Mouse (Mus musculus): ENCODE data around the gene Cnn3.
A peak's percentile ranks its signal among the peaks of the same experiment; 100 is the strongest.

Cnn3 gene

DNA sequence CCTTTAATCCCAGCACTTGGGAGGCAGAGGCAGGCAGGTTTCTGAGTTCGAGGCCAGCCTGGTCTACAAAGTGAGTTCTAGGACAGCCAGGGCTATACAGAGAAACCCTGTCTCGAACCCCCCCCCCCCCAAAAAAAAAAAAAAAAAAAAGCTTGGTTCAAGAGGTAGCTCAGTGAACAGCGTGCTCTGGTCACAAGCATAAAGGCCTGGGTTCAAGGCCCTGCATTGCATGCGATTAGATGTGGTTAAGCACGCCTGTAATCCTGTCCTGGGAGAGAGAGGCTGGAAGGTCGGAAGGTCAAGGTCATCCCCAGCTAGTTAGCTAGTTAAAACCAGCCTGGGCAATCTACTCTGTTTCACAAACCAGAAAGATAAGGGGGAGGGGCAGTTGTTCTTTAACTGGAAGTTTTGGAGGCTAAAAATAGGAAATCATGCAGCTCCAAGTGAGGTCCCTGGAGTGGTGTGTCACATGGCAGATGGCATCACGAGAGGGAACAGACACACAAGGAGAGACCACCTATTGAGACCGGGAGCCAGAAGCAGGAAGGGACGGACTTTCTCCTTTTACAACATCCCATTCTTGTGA, 7.4 kb upstream of the Cnn3 start:
- no peak for DNase-seq

DNA sequence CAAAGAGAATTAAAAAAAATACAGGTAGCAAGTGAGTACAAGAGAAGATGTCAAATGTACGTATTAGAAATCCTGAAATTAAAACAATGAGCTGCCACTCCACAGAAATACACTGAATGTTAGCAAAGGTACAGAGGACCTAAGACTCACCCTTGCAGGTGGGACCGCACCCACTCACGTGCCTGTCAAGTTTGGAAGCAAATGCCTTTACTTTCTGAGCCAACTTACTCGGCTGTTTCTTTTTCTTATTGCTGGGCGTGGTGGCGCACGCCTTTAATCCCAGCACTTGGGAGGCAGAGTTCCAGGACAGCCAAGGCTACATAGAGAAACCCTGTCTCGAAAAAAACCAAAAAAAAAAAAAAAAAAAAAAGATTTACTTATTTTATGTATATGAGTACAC, 3.9 kb upstream of the Cnn3 start:
- no peak for DNase-seq

DNA sequence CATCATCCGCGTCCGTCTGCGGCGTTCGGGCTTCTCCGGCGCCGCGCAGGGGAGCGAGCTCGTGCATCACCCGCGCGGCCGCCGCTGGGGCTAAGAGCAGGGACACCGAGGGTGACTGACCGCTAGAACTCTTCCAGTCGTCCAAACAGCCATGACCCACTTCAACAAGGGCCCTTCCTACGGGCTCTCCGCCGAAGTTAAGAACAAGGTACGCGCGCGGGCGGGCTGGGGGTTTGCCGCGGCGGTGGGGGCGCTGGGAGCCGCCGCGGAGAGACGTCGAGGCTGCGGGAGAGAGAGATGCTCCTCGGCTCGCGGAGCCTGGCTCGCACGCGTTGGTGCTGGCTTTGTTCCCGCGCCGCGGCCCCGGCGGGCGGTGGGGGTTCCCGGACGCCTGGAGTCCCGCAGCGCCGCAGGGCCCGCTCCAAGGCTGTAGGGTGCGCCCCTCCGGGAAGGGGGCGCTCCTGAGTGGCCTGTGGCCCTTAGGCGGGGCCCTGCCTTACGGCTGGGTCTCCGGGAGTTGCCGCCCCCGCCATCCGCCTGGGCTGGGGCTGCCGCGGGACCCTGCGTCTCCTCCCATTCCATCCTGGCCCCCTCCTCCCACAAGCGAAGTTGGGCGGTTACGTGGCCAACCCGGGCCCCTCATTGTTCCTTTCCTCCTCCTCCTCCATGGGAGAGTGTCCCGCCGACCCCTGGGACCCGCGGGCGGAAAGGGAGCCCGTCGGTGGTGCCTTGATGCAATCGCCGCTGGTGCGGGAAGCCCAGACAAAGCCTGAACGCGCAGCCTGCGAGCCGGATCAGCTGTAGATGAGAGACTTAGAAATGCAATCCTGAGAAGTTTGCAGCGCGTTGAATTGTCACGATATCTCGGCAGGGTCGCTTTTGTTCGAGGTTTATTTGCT, 573 bp downstream of the Cnn3 start:
- DNase-seq, result peak; percentile 88

DNA sequence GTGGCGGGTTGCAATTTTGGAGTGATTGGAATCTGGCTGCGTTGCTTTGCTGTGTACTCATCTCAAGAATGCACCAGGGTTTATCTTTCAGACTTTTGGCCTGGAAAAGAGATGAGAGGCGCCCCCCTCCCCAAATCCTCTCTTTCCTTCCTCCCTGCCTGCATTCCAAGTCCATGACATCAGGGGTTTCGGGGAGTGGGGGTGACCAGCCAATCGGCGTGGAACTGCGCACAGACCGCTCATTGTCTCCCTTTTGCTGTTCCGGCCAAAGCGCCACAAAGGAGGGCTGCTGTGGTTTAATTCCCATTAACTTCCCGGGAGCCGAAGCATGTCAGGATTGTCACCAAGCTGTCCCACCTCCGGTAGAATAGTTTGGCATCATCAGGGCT, 1.2 kb downstream of the Cnn3 start:
- DNase-seq, result peak; percentile 25

DNA sequence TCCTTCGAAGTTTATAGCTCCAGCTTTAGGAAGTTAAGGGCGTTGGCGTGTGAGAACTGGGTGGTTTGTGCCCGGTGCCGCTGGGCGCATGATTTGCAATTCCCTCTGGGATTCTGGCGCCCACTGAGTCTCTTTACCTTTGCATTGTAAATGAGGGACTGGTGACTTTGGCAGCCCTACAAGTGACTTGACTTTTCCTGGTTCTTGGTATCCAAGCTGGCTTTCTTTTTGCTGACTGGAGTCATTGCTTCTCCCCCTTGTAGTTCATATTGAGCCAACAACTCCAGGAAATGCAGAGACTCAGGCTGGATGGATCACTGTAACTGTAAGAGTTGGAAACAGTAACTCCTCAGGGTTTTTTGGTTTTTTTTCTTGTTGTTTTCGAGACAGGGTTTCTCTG, 1.9 kb downstream of the Cnn3 start:
- DNase-seq, result no peak

DNA sequence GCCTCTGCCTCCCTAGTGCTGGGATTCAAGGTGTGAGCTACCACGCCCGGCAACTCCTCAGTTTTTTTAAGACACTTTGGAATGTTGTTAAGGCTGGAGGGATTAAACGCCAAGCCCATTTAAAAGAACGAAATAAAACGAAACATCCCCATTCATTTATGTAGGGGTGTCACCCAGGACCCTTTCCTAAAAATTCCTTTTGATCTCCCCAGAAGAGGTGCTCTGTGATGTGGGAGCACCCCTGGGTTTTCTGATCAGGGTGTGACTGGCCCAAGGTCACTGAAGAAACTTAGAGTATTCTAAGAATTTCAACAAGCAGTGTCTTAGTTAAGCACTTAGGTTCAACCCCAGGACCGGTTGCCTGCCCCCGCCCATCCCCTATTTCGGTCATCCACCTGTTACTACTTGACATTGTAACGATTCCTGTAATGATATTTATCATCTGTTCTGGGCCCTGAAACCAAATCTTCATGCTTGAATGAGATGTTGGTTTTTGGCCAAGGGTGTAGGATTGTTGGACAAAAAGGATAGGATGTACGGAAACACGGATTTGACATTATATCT, 2.5 kb downstream of the Cnn3 start:
- DNase-seq, result no peak

DNA sequence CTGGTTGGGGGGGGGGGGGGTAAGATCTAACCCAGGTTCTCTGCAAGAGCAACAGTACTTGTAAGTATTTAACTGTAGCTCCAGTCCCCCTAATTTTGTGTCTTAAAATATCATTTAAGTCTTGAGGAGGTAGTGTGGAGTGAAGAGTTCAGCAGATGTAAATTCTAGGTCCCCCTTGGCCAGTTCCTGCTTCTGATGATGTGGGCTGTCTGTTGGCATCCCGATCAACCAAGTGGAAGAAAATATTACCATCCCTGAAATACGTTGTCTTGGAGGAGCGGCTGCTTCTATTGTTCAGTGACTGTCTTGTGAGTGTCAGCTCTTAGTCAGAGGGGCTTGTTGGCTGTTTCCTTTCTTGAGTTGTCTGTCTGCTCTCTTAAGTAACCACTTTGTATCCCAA, 3.2 kb downstream of the Cnn3 start:
- DNase-seq, result no peak

DNA sequence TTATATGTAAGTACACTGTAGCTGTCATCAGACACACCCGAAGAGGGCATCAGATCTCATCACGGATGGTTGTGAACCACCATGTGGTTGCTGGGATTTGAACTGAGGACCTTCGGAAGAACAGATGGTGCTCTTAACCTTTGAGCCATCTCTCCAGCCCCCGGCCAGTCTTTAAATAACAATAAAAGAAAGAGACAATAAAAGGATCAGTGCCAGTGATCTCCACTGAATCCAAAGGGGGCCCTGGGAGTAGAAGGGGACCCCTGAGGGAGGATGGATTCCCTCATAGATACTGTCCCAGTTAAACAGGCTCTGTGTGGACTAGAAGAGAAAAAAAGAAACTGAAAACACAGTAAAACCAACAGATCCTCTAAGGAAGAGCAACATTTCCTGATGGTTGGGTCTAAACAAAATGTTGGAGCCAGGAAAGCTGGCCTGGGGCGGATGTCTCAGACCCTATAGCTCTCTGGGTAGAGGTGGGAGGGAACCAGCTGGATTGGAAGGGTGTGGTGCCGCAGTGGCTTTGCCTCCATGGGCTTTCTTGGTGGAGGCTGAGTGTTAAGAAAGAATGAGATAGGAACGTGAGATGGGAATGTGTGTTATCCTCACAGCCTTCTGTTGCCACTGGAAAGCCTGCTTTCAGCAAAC, 4.1 kb downstream of the Cnn3 start:
- DNase-seq, result no peak

DNA sequence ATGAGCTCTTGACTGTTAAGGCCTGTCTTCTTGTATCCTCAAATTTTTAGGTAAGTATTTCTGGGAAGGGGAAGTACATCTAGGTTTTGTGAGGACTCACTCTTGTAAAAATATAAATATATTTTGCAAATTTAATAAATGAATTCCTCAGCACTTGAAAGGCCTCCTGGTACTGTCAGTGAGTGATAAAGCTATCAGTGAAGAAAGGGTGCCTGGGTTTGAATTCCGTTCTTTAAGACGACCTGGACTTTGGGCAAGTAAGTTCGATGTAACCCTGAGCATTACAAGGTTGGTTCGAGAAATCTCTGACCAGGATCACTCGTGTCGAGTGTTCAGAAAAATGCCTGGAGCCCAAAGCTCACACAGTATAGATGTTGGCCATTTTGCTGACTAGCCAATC, 7.1 kb downstream of the Cnn3 start:
- DNase-seq, result no peak

DNA sequence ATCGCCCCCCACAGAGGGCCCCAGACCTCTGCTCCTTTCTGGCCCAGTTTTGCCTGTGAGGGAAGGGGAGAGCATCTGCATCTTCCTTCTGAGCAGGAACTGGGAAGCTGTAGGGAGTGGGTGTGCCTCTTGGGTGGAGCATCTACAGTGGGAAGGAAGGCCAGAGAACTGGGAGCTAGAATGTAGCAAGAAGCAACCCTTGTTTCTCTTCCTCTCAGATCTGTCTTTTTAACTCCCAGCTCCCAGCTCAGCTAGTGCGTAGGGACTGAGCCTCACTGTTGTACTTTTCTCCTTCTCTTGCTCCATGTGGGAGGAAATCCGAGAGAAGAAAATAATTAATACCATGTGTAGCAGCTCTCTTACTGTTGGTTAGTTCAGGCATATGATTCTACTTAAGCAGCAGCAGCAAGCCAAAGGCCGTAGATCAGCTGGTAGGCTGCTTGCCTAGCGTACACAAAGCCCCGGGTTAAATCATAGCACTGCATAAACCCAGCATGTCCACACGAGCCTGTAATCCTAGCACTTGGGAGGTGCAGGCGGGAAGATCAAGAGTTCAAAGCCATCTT, 7.8 kb downstream of the Cnn3 start:
- no peak for DNase-seq

DNA sequence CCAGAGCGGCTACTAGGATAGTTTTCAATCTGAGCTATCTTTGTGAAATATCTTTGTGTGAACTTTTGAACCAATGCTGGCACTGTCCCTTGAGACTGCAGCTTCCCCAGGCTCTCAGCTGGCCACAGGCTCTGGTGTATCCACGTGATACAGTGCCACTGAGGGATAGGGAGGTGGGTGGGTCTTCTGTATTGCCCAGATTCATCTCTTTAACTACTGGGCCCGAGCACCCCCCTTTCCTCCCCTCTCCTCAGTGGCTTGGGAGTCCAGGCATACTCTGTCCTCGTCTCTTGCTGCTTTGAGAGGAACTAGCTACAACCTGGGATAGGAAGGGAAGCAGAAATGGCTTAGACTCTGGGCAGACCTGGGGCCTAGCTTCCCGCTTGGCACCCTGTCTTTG, 9.0 kb downstream of the Cnn3 start:
- DNase-seq, result no peak

DNA sequence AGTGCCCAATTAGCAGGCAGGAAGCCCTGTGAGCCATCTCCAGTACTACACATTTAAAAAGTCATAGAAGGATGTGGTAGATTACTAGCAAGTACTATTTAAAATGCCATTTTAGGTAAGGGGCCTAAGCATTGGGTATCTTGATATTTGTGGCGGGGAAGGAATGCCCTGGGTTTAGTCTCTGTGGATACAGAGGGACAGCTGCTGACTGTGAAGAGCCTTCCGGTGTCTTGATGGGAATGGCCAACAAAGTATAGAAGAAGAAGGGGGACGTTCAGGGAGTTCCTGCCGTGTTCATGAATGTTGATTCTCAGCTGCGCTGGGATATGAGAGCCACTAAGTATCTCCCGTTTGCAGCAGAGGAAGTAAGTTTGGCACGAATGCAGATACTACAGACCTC, 10.8 kb downstream of the Cnn3 start:
- no peak for DNase-seq

DNA sequence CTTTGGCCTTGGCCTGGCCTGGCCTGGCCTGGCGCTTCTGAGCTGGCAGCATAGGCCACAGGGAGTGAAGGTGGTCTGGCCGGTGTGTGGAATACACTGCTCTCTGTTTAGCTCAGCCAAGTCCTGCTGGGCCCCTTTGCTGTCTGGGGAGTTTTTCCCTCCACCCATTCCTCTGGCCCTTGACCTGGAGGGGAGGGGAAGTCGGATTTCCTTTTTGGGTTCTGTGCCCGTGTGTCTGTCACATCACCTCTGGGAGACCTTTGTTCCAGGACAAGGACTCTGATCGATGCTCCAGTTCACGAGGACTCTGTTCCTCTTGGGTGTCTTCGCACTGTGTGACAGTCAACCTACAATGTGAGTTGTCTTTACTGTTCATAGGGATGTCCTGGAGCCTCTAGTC, 11.7 kb downstream of the Cnn3 start:
- no peak for DNase-seq

DNA sequence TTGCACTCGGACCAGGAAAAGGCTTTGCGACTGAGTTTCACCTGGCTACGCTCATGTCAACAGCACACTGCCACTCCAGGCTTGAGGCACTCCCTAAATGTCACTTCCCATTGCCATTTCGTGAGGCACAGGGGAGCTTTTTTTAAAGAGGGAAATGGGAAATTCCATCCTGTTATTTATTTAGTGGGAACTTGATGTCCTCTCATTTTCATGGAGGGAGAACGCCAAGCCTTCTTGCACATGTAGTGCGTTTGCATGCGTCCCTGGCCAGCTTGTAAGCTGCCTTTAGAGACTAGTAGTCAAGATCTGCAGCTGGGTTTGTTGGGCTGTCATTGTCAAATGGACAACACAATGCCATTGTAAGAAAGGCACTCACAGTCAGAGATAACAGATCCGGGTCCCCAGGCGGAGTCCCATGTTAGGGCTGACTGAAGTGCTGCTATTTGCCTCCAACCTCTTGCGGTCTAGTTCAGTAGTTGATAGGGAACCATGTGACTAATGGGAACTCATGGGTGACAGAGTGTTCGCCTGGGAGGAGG, 13.4 kb downstream of the Cnn3 start:
- no peak for DNase-seq

DNA sequence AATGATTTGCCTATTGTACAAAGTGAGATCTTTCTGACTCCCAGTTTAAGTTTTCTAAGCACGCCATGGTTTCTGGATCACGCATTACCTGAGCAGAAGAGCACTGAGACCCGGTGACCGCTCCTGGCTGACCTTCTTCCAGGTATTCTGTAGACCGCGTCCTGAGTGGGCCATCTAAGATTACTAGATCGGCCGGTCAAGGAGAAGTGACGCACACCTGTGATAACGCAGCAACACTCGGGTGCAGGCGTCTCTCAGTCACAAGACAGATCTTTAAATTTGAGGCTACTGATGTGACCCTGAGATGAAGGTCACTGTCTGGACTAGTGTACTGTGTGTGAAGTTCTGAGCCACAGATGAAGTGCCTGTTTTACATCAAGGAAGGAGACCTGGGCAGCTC, 15.2 kb downstream of the Cnn3 start:
- DNase-seq, result no peak

DNA sequence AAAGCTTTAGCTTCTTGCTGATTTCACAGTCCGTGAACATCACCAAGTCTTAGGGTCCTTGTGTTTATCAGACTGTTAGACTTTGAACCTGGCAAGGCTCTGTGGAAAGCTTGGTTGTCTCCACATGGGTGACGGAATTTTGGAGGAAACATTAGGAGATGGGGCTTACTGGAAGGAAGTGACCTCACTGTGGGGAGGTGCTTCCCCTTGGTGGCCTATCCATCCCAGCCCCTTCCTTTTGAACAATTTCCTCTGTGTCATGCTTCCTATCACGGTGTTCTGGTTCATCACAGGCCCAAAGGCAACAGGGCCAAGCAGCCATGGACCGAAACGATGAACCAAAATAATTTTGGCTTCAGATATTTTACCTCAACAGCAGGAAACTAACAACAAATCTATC, 16.0 kb downstream of the Cnn3 start:
- DNase-seq, result no peak

DNA sequence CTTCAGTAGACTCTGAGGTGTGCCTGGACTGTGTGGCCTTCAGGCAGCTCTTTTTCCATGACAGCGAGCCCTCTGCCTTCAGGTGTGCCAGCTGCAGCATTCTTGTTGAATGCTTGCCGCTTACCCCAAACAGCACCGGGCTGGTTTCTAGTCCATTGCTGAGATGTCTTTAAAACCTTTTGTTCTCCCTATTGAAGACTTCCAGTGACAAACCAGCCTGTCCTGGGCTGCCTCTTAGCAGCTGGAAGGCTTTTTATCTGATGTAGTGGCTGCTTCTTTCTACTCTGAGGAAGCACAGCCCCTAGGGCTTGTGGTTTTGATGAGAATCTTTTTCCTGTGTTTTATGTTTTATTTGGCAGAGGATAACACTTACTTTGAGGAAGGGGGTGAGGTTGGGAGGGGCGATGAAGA, 17.6 kb downstream of the Cnn3 start:
- peak; percentile 23 for DNase-seq

DNA sequence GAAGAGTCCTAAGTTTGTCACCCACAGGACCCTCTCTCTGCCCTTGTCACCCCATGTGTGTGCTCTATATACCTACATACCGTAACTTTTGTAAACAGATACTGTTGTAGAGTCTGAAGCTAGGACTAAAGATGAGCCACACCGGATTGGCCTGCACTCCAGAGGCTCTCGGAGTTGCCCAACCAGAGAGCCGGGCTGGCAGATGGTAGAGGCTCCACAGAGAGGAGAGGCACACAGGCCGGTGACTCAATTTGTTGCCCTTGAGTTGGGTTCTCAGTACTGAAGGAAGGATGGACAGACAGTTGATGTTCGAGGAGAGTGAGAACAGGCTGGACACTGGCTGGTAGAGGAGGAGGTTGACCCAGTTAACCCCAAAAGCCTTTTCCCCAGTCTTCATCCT, 18.1 kb downstream of the Cnn3 start:
- DNase-seq, result no peak

DNA sequence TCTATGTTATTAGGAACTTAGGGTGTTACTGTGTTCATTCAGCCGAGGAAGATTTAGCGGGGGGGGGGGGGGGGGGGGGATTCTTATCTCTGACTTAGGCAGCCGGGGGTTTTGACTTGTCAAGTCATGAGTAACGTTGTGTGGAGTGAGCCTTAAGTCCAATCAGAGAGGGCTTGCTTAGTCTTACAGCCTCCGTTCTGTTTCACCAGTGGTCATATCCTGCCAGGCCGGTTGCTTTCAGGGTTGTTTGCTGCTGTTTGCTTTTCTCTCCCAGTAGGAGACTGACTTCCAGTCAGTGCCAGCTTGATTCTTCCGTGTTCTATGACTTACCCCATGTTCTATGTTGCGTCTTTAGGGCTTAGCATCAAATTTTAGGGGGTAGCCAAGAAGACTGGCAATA, 20.2 kb downstream of the Cnn3 start:
- DNase-seq, result no peak

DNA sequence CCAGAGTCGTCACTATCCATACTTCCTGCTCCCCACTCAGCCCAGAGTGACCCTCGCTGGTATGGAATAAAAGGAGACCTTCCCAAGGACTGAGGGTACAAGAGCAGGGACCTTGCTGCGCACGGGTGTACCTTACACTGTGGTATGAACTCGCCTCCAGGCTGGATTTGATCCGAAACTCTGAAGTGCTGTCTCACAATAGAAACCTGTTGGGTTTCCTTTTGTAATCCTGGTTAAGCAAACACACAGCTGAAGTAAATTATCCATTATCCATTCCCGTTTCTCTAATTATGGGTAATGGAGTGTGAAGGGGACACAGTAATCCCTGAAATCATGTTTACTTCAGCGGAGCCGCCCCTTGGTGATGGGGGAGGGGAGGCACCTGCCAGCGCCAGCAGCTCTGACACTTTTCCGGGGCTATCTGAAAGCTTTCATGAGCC, 21.8 kb downstream of the Cnn3 start:
- DNase-seq, result no peak

DNA sequence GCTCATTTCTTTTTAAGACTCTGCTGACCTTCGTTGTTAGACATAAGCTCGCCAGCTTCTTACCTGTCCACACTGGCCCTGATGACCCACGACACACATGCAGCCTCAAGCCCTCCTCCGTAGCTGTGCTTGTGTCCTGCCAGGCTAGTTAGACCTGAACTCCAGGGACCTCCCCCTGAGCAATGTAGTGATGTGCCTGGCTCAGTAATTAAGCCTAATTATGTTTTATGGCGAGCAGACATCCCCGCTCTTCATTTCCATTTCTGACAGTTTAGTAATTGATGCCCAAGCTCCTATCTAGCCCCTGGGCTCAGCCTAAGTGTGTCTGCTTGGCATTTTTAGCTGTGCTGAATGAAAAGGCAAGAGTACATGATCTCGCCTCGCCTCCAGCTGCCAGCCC, 22.3 kb downstream of the Cnn3 start:
- no peak for DNase-seq

DNA sequence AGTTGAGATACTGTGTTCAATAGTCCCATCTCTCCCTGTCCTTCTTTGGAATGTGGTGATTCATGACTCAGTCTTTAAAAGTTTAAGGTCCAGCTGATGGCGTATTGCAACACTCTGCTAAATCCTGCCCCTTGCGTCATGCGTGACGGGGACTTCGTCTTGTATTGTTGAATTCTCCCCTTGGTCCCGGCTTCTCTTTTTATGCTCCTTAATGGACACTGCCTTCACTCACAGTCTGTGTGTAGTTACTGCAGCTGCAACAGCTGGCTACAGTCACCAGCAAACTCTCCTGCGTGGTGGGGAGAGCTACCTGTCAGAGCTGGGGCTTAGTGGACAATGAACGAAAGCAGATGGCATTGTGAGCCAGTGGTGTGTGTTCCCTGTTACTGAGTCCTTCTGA, 23.2 kb downstream of the Cnn3 start:
- DNase-seq, result no peak

DNA sequence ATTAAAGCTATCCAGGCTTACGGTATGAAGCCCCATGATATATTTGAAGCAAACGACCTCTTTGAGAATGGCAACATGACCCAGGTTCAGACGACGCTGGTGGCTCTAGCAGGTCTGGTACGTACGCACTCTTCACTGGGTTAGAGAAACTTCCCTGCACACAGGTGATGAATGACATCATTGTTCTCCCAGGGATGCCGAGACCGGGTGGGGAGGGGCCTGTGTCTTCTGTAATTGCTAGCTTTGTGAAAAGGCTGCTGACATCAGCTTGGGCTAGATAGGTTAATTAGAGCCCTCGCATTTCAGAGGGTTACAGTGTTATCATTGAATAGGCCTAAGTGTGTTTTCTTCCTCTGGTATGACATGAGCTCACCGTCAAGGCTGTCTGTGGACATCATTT, 25.1 kb downstream of the Cnn3 start:
- DNase-seq, result no peak

Data from thymus, postnatal 14 days (tissue).